In the genomic region with DNA sequence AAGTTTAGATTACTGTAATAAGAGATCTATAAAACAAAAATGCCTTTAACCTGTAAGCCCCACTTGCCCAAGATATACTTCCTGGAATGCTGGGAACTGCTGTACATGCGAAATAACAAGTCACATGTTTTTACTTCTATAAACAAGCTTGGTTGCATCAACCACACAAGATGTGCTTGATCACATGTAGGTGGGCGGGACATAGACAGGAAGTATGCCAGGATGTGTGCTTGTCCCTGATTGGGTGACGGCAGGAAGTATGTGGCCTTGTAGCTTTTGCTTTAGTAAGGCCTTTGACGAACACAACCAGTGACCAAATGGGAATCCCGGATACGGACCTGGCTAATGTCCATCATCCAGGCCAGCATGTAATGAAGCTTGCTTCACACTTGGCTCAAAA, we compare ENCODE assay signal across 8 mouse cellular contexts. TPM values are rescaled to one million over a fixed set of nuclear protein-coding genes. Genes with fewer than 3 reads are reported as not detected.
DNase-seq lines count a peak whose midpoint lies in the region; ATAC-seq lines count a peak whose summit lies in the region.

No protein-coding gene starts in this region.

- H3K9me3 ChIP-seq in liver, embryonic 12.5 days (replicated peaks): no peaks in the 10 kb centered on the region
- H3K9me3 ChIP-seq in midbrain, embryonic 10.5 days (replicated peaks): no peaks in the 10 kb centered on the region
- no peaks in the 10 kb centered on the region for H3K9me3 ChIP-seq in hindbrain, embryonic 11.5 days (ENCODE audit: control insufficient read depth, low read length)

- H3K4me2 ChIP-seq in liver, embryonic 12.5 days: no peak overlapping the region
- H3K4me2 ChIP-seq in hindbrain, embryonic 11.5 days (replicated peaks; ENCODE audit: low read depth, low read length): no peak overlapping the region

- H3K36me3 ChIP-seq in liver, embryonic 12.5 days: no peaks in the 10 kb centered on the region
- H3K36me3 ChIP-seq in midbrain, embryonic 10.5 days: no peaks in the 10 kb centered on the region
- no peaks in the 10 kb centered on the region for H3K36me3 ChIP-seq in hindbrain, embryonic 11.5 days (ENCODE audit: control insufficient read depth, insufficient read depth, low read length)

- H3K27me3 ChIP-seq in liver, embryonic 12.5 days (replicated peaks): no peaks in the 10 kb centered on the region
- H3K27me3 ChIP-seq in midbrain, embryonic 10.5 days (ENCODE audit: low read depth, poor library complexity, severe bottlenecking): no peaks in the 10 kb centered on the region
- no peaks in the 10 kb centered on the region for H3K27me3 ChIP-seq in hindbrain, embryonic 11.5 days (ENCODE audit: control insufficient read depth, insufficient read depth, low read length)

- ATAC-seq in liver, embryonic 12.5 days: no peak
- ATAC-seq in hematopoietic stem cell, adult 5-6 weeks (replicated peaks in 1 of 2; ENCODE audit: insufficient read depth in 1 of 2, low FRiP score in 2 of 2, low TSS enrichment in 1 of 2, low read depth in 1 of 2, poor library complexity in 2 of 2, severe bottlenecking in 2 of 2): peak; percentile 55 to 82
- peak; percentile 55; the same call in 1 of the 2 replicates for ATAC-seq in neutrophil, adult 5-6 weeks (ENCODE audit: extremely low read depth, insufficient number of reproducible peaks, low FRiP score, poor library complexity, severe bottlenecking)
- ATAC-seq in hindbrain, embryonic 11.5 days (ENCODE audit: low FRiP score): no peak
- ATAC-seq in megakaryocyte-erythroid progenitor cell, adult 5-6 weeks (replicated peaks; ENCODE audit: low FRiP score, low TSS enrichment, poor library complexity, severe bottlenecking): no peak

- H3K4me1 ChIP-seq in liver, embryonic 12.5 days: peaks cover 12% of the 10 kb centered on the region
- H3K4me1 ChIP-seq in midbrain, embryonic 10.5 days: peaks cover 9% of the 10 kb centered on the region
- peaks cover 3% of the 10 kb centered on the region; the same call in 1 of the 2 replicates for H3K4me1 ChIP-seq in hindbrain, embryonic 11.5 days (replicated peaks; ENCODE audit: control insufficient read depth, insufficient read depth, low read length)

- H3K4me3 ChIP-seq in liver, embryonic 12.5 days: no peak overlapping the region
- no peak overlapping the region for H3K4me3 ChIP-seq in midbrain, embryonic 10.5 days
- H3K4me3 ChIP-seq in hindbrain, embryonic 11.5 days (ENCODE audit: low read depth, low read length): no peak overlapping the region

- H3K9ac ChIP-seq in liver, embryonic 12.5 days: no peak overlapping the region
- no peak overlapping the region for H3K9ac ChIP-seq in hindbrain, embryonic 11.5 days (ENCODE audit: low read depth, low read length)

- DNase-seq in liver (peak; percentile 26), NIH3T3 (ENCODE audit: low read depth) (peak; percentile 41)
- DNase-seq in midbrain, embryonic 10.5 days (ENCODE audit: low spot score): no peak
- no peak for DNase-seq in hindbrain, embryonic 11.5 days (ENCODE audit: low spot score)

- H3K27ac ChIP-seq in liver, embryonic 12.5 days: no peak overlapping the region
- no peak overlapping the region for H3K27ac ChIP-seq in midbrain, embryonic 10.5 days (replicated peaks)
- H3K27ac ChIP-seq in hindbrain, embryonic 11.5 days (ENCODE audit: low read depth, low read length): no peak overlapping the region

- 54% methylated on average over 6 of the region's 6 CpGs for WGBS in liver, embryonic 12.5 days (ENCODE audit: insufficient replicate concordance)
- 92% methylated on average over 6 of the region's 6 CpGs for WGBS in midbrain, embryonic 10.5 days
- WGBS in hindbrain, embryonic 11.5 days: 93% methylated on average over 6 of the region's 6 CpGs

RNA-seq across cellular contexts. Expression of a gene that starts 31.1 kb away (rescaled TPM):
- polyA plus RNA-seq in liver, embryonic 12.5 days (2016; fragmentation: Nextera tagmentation; extraction: Ambion mirVana): 56.4 and 61.6 TPM in 2 replicates
- 172 and 178 TPM in 2 replicates for total RNA-seq in hematopoietic stem cell, adult 5-6 weeks (2017)
- total RNA-seq in neutrophil, adult 5-6 weeks (2017): 202 and 207 TPM in 2 replicates
- 253 and 339 TPM in 2 replicates for polyA plus RNA-seq in midbrain, embryonic 10.5 days (2016; fragmentation: Nextera tagmentation; extraction: Ambion mirVana)
- polyA plus RNA-seq in hindbrain, embryonic 11.5 days (2014; fragmentation: Nextera tagmentation; extraction: Ambion mirVana): 469 and 501 TPM in 2 replicates
- total RNA-seq in megakaryocyte-erythroid progenitor cell, adult 5-6 weeks (2014; fragmentation: Nextera tagmentation): 45.0 and 45.9 TPM in 2 replicates
- 45.1 and 57.4 TPM in 2 replicates for total RNA-seq in megakaryocyte-erythroid progenitor cell, adult 5-6 weeks (2017)

Comparison
In these comparisons a context has a peak if more than half of its experiments do, and no peak if none do; other contexts are left out.
1. DNase-seq: peak in liver (single experiment) and NIH3T3 (single experiment); none in midbrain, embryonic 10.5 days (single experiment) and hindbrain, embryonic 11.5 days (single experiment).
2. ATAC-seq: peak in hematopoietic stem cell, adult 5-6 weeks (2 of 2) and neutrophil, adult 5-6 weeks (single experiment); none in liver, embryonic 12.5 days (single experiment), hindbrain, embryonic 11.5 days (single experiment) and megakaryocyte-erythroid progenitor cell, adult 5-6 weeks (single experiment).